Mouse (Mus musculus): Measurements from ENCODE around the gene Ambp. TPM values are rescaled to one million over a fixed set of nuclear protein-coding genes. Genes with fewer than 3 reads are reported as not detected.

Ambp gene
- polyA plus RNA-seq, 1 experiment, result not detected

GRCm38 (mm10) chr4:63166323-63166722, 11.7 kb upstream of the Ambp start:
- no peak for TF ChIP-seq CTCF (IDR thresholded peaks at IDR 0.05; ENCODE audit: borderline replicate concordance, insufficient read depth, low read length)
- Histone ChIP-seq H3K4me3 (ENCODE audit: insufficient read depth, low read length) (no peak overlapping the region), H3K27ac (ENCODE audit: insufficient read depth, low read length) (no peak overlapping the region), H3K4me1 (ENCODE audit: control insufficient read depth, insufficient read depth, low read length) (no peaks in the 10 kb centered on the region)

GRCm38 (mm10) chr4:63165636-63166035, 11.0 kb upstream of the Ambp start:
- no peak overlapping the region for H3K27ac ChIP-seq (ENCODE audit: insufficient read depth, low read length)
- TF ChIP-seq CTCF (IDR thresholded peaks at IDR 0.05; ENCODE audit: borderline replicate concordance, insufficient read depth, low read length), result no peak
- TF ChIP-seq POLR2A (IDR thresholded peaks at IDR 0.05; ENCODE audit: low read depth, low read length), result no peak
- no peaks in the 10 kb centered on the region for H3K4me1 ChIP-seq (ENCODE audit: control insufficient read depth, insufficient read depth, low read length)
- H3K4me3 ChIP-seq (ENCODE audit: insufficient read depth, low read length), result no peak overlapping the region

- no peak overlapping the region for H3K27ac ChIP-seq (ENCODE audit: insufficient read depth, low read length)
- no peak overlapping the region for H3K4me3 ChIP-seq (ENCODE audit: insufficient read depth, low read length)
- H3K4me1 ChIP-seq (ENCODE audit: control insufficient read depth, insufficient read depth, low read length), result 0 out of 2 replicates have a peak, but pooled peaks cover 2% of the 10 kb centered on the region
- TF ChIP-seq POLR2A (IDR thresholded peaks at IDR 0.05; ENCODE audit: low read depth, low read length) (no peak), CTCF (IDR thresholded peaks at IDR 0.05; ENCODE audit: borderline replicate concordance, insufficient read depth, low read length) (peak; percentile 95)
Observed at GRCm38 (mm10) chr4:63158961-63159592, 4.5 kb upstream of the Ambp start.

GRCm38 (mm10) chr4:63158192-63158591, 3.6 kb upstream of the Ambp start:
- Histone ChIP-seq H3K4me3 (ENCODE audit: insufficient read depth, low read length) (no peak overlapping the region), H3K4me1 (ENCODE audit: control insufficient read depth, insufficient read depth, low read length) (0 out of 2 replicates have a peak, but pooled peaks cover 2% of the 10 kb centered on the region), H3K27ac (ENCODE audit: insufficient read depth, low read length) (no peak overlapping the region)
- TF ChIP-seq CTCF (IDR thresholded peaks at IDR 0.05; ENCODE audit: borderline replicate concordance, insufficient read depth, low read length) (no peak), POLR2A (IDR thresholded peaks at IDR 0.05; ENCODE audit: low read depth, low read length) (no peak)

GRCm38 (mm10) chr4:63156726-63157634, 2.4 kb upstream of the Ambp start:
- H3K27ac ChIP-seq (ENCODE audit: insufficient read depth, low read length), result no peak overlapping the region
- TF ChIP-seq POLR2A (IDR thresholded peaks at IDR 0.05; ENCODE audit: low read depth, low read length) (no peak), CTCF (IDR thresholded peaks at IDR 0.05; ENCODE audit: borderline replicate concordance, insufficient read depth, low read length) (no peak)
- no peak overlapping the region for H3K4me3 ChIP-seq (ENCODE audit: insufficient read depth, low read length)
- H3K4me1 ChIP-seq (ENCODE audit: control insufficient read depth, insufficient read depth, low read length), result 0 out of 2 replicates have a peak, but pooled peaks cover 2% of the 10 kb centered on the region

GRCm38 (mm10) chr4:63155596-63155995, 997 bp upstream of the Ambp start:
- no peak for TF ChIP-seq POLR2A (IDR thresholded peaks at IDR 0.05; ENCODE audit: low read depth, low read length)
- no peak for TF ChIP-seq CTCF (IDR thresholded peaks at IDR 0.05; ENCODE audit: borderline replicate concordance, insufficient read depth, low read length)
- Histone ChIP-seq H3K27ac (ENCODE audit: insufficient read depth, low read length) (no peak overlapping the region), H3K4me1 (ENCODE audit: control insufficient read depth, insufficient read depth, low read length) (0 out of 2 replicates have a peak, but pooled peaks cover 2% of the 10 kb centered on the region)

GRCm38 (mm10) chr4:63154028-63154427, 571 bp downstream of the Ambp start:
- no peak for TF ChIP-seq CTCF (IDR thresholded peaks at IDR 0.05; ENCODE audit: borderline replicate concordance, insufficient read depth, low read length)
- TF ChIP-seq POLR2A (IDR thresholded peaks at IDR 0.05; ENCODE audit: low read depth, low read length), result no peak
- H3K27ac ChIP-seq (ENCODE audit: insufficient read depth, low read length), result no peak overlapping the region
- no peak overlapping the region for H3K4me3 ChIP-seq (ENCODE audit: insufficient read depth, low read length)
- H3K4me1 ChIP-seq (ENCODE audit: control insufficient read depth, insufficient read depth, low read length), result 0 out of 2 replicates have a peak, but pooled peaks cover 2% of the 10 kb centered on the region

More at GRCm38 (mm10) chr4:63155596-63155995, 997 bp upstream of the Ambp start:
- H3K4me3 ChIP-seq (ENCODE audit: insufficient read depth, low read length), result no peak overlapping the region

- Histone ChIP-seq H3K27ac (ENCODE audit: insufficient read depth, low read length) (no peak overlapping the region), H3K4me1 (ENCODE audit: control insufficient read depth, insufficient read depth, low read length) (0 out of 2 replicates have a peak, but pooled peaks cover 2% of the 10 kb centered on the region), H3K4me3 (ENCODE audit: insufficient read depth, low read length) (no peak overlapping the region)
- TF ChIP-seq CTCF (IDR thresholded peaks at IDR 0.05; ENCODE audit: borderline replicate concordance, insufficient read depth, low read length), result no peak
- TF ChIP-seq POLR2A (IDR thresholded peaks at IDR 0.05; ENCODE audit: low read depth, low read length), result no peak
Observed at GRCm38 (mm10) chr4:63151127-63151526, 3.5 kb downstream of the Ambp start.

- TF ChIP-seq POLR2A (IDR thresholded peaks at IDR 0.05; ENCODE audit: low read depth, low read length) (no peak), CTCF (IDR thresholded peaks at IDR 0.05; ENCODE audit: borderline replicate concordance, insufficient read depth, low read length) (no peak)
- Histone ChIP-seq H3K4me1 (ENCODE audit: control insufficient read depth, insufficient read depth, low read length) (no peaks in the 10 kb centered on the region), H3K27ac (ENCODE audit: insufficient read depth, low read length) (no peak overlapping the region), H3K4me3 (ENCODE audit: insufficient read depth, low read length) (no peak overlapping the region)
Observed at GRCm38 (mm10) chr4:63147268-63147667, 7.3 kb downstream of the Ambp start.
